Mouse (Mus musculus) G1E (cell line): ENCODE measurements around the gene Rab31.

Experiments
- CTCF ChIP-seq: IDR thresholded peaks from 2 replicates; pipeline ENCODE4 v1.5.1; 2012; ENCODE audit warnings: low read depth, low read length, inconsistent platforms, mixed read lengths
- GATA1 ChIP-seq: IDR thresholded peaks from 2 replicates; pipeline ENCODE4 v1.6.1; 2012; ENCODE audit warnings: borderline replicate concordance, low read length, inconsistent platforms, mixed read lengths
- GATA2 ChIP-seq: IDR thresholded peaks from 2 replicates; pipeline ENCODE4 v1.6.1; 2012; ENCODE audit warnings: low read depth, low read length, inconsistent platforms, borderline replicate concordance
- POLR2AphosphoS5 ChIP-seq: IDR thresholded peaks from 2 replicates; pipeline ENCODE4 v1.6.1; 2012; ENCODE audit warnings: low read depth, low read length, inconsistent platforms; ENCODE audit not compliant: insufficient replicate concordance
- TAL1 ChIP-seq: conservative IDR thresholded peaks from 2 replicates; pipeline ENCODE4 v1.6.1; 2012; ENCODE audit warnings: low read depth, low read length, inconsistent platforms, mixed read lengths

DNA sequence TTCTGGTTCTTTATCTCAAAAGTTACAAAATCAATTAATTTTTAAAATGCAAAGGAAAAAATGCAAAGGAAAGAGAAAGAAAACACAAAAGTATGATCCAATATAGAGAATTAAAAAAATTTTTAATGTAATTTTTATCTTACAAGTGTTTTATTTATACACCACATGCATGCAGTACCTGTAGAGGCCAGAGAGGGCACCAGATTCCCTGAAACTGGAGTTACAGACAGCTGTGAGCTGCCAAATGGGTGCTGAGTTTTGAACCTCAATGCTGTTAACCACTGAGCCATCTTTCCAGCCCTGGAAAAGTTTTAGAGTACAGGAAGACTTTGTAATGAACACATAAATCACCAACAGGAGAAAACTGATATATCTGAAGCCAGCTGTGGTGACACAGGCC is 22.3 kb downstream of the Rab31 start:
- TF ChIP-seq CTCF (no peak), GATA1 (no peak), TAL1 (no peak), POLR2AphosphoS5 (no peak), GATA2 (no peak)
